Mouse (Mus musculus): ENCODE measurements around the gene Znrf3. TPM values are rescaled to one million over a fixed set of nuclear protein-coding genes. Genes with fewer than 3 reads are reported as not detected.

The Znrf3 gene
- 5.1 to 6.4 TPM (median 6.1 TPM) in 4 replicates for total RNA-seq (2023; ENCODE audit: inconsistent age)

DNA sequence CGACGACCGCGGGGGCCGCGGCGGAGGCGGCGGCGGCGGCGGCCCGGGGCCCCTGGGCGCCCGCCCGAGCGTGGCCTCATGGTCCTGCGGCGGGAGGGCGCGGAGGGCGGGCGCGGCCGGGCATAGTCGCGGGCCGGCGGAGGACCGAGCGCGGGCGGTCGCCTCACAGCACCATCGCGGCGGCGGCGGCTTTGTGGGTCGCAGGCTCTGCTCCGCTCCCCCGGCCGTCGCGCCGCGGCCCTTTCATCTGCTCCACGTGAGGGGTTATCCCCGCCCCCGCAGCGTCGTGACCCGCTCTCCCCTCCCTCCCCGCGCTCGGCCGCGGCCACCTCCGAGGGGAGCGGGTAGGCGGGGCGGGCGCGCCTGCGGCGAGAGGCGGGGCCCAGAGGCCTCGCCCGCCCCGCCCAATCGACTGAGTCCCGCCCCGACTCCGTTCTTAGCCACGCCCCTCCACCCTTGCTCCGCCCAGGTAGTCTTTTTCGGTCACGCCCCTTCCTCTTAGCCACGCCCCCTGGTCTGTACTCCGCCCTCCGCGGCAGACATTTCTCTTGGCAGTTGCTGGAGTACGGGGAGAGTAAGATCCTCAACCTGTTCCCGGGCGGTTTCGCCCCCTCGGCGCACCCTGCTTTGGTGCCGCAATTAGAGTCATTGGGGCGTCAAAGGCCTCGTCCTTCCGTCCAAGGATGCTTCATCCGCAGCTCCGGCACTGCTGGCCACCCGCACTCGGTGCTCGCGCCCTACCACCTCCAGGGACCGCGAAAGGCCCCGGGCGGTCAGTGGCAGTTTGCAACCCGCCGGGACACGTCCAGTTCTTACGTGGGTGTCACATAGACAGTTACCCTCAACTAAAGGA is at the start of gene Znrf3:
Znrf3 (minus strand) TSS at position 249 of the 853 bp plus-strand sequence.

DNA sequence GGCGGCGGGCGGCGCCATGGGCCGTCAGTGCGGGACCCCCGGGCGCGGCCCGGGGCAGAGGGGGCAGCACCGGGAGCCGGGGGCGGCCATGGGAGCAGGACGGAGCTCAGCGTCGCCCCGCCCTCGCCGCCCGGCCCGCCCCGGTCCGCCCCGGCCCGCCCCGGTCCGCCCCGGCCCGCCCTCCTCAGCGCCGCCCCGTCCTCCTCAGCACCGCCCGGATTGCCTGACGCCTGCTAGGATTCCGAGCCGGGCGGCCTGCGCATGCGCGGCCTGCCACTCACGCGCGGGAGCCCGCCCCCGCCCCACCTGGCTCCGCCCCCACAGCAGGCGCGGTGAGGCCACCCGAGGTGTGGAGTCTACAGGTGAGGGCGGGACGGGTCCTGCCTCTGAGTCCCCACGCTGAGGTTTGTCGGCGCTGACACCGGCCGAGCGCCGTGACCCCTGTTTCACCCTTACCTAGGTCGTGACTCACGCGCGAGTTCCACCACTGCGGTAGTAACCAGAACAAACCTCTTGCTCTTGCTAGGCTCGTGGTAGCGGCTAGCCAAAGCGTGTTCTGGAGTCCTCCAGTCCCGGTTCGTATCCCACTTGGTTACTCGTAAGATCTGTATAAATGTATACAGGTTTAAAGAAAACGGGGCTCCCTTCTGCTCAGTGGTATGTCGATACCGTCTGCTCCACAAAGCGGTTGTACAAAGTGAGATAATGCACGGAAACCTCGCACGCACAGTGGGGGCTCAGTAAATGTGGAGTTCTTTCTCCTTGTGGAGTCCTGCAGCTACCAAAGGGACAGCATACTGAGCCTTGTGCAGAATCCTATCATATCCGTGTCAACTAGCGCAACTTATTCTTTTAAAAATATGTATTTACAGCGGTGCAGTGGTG is 182.9 kb downstream of the Znrf3 start, which contains the start of gene Kremen1:
Kremen1 (minus strand) TSS at position 51 of the 885 bp plus-strand sequence.

Other genes with a start within 250 kb of the Znrf3 start
- 15.6 to 19.2 TPM (median 18.2 TPM) in 4 replicates for gene Kremen1, start 183.3 kb downstream of the Znrf3 start, total RNA-seq (2023; ENCODE audit: inconsistent age)
- 108 to 125 TPM (median 118 TPM) in 4 replicates for gene Xbp1, start 75.8 kb upstream of the Znrf3 start, total RNA-seq (2023; ENCODE audit: inconsistent age)
- 31.6 to 35.0 TPM (median 33.6 TPM) in 4 replicates for gene Ccdc117, start 97.3 kb upstream of the Znrf3 start, total RNA-seq (2023; ENCODE audit: inconsistent age)
- gene Ankrd36, start 124.8 kb upstream of the Znrf3 start, total RNA-seq (2023; ENCODE audit: inconsistent age): not detected in 4 replicates